Mouse (Mus musculus): ENCODE measurements around the gene 0610009B22Rik. TPM values are rescaled to one million over a fixed set of nuclear protein-coding genes. Genes with fewer than 3 reads are reported as not detected.
A peak's percentile ranks its signal among the peaks of the same experiment; 100 is the strongest.
"Not testable (repeated sequence)": the region's sequence is repeated elsewhere in the genome, so short reads cannot be mapped to it uniquely, and the experiment has no call there.

Gene 0610009B22Rik
- total RNA-seq (2021) = 10 to 100 TPM; 29.1 to 29.9 TPM

GRCm38 (mm10) chr11:51688330-51689328, at the start of gene 0610009B22Rik:
Gene 0610009B22Rik, minus strand, starts transcription at chr11:51688874.
- intact Hi-C loops (cut with DNase I) = loop anchor here (10.0 kb wide), 1 partner anchor 404 kb away; the partner anchor contains the start of gene Col23a1
- peak; percentile 99 to 100 for DNase-seq (ENCODE audit: extremely low spot score in 1 of 2, low spot score in 2 of 2)

GRCm38 (mm10) chr11:51734218-51734617, 45.5 kb upstream of the 0610009B22Rik start:
- intact Hi-C loops (cut with DNase I) = loop anchor here (5.0 kb wide), 1 partner anchor 37 kb away; no protein-coding TSS in a partner anchor

GRCm38 (mm10) chr11:51732883-51733282, 44.2 kb upstream of the 0610009B22Rik start:
- DNase-seq (ENCODE audit: extremely low spot score in 1 of 2, low spot score in 2 of 2) = no peak
- intact Hi-C loops (cut with DNase I) = loop anchor here (5.0 kb wide), 1 partner anchor 36 kb away; no protein-coding TSS in a partner anchor

More at GRCm38 (mm10) chr11:51734218-51734617, 45.5 kb upstream of the 0610009B22Rik start:
- not testable (repeated sequence) for DNase-seq (ENCODE audit: extremely low spot score in 1 of 2, low spot score in 2 of 2)

GRCm38 (mm10) chr11:51721066-51721465, 32.4 kb upstream of the 0610009B22Rik start:
- intact Hi-C loops (cut with DNase I) = loop anchor here (10.0 kb wide), 1 partner anchor 274 kb away; no protein-coding TSS in a partner anchor
- DNase-seq (ENCODE audit: extremely low spot score in 1 of 2, low spot score in 2 of 2) = no peak

- intact Hi-C loops (cut with DNase I) = no loop called here
- no peak for DNase-seq (ENCODE audit: extremely low spot score in 1 of 2, low spot score in 2 of 2)
Observed at GRCm38 (mm10) chr11:51707080-51707479, 18.4 kb upstream of the 0610009B22Rik start.

- intact Hi-C loops (cut with DNase I) = no loop called here
- no peak for DNase-seq (ENCODE audit: extremely low spot score in 1 of 2, low spot score in 2 of 2)
Observed at GRCm38 (mm10) chr11:51706451-51706850, 17.8 kb upstream of the 0610009B22Rik start.

GRCm38 (mm10) chr11:51703379-51703998, 14.8 kb upstream of the 0610009B22Rik start:
- intact Hi-C loops (cut with DNase I) = no loop called here
- peak in 1 of 2 experiments; percentile 46 for DNase-seq (ENCODE audit: extremely low spot score in 1 of 2, low spot score in 2 of 2)

- no peak for DNase-seq (ENCODE audit: extremely low spot score in 1 of 2, low spot score in 2 of 2)
- intact Hi-C loops (cut with DNase I) = no loop called here
Observed at GRCm38 (mm10) chr11:51702831-51703230, 14.2 kb upstream of the 0610009B22Rik start.

- intact Hi-C loops (cut with DNase I) = loop anchor here (5.0 kb wide), 1 partner anchor 37 kb away; no protein-coding TSS in a partner anchor
- no peak for DNase-seq (ENCODE audit: extremely low spot score in 1 of 2, low spot score in 2 of 2)
Observed at GRCm38 (mm10) chr11:51694984-51695383, 6.3 kb upstream of the 0610009B22Rik start.

GRCm38 (mm10) chr11:51690597-51690996, 1.9 kb upstream of the 0610009B22Rik start:
- intact Hi-C loops (cut with DNase I); DNase-seq (ENCODE audit: extremely low spot score in 1 of 2, low spot score in 2 of 2): not testable (repeated sequence)

- intact Hi-C loops (cut with DNase I) = loop anchor here (10.0 kb wide), 1 partner anchor 405 kb away; the partner anchor contains the start of gene Col23a1
- no peak for DNase-seq (ENCODE audit: extremely low spot score in 1 of 2, low spot score in 2 of 2)
Observed at GRCm38 (mm10) chr11:51689343-51689742, 669 bp upstream of the 0610009B22Rik start.

GRCm38 (mm10) chr11:51681976-51682374, 6.7 kb downstream of the 0610009B22Rik start:
- DNase-seq (ENCODE audit: extremely low spot score in 1 of 2, low spot score in 2 of 2) = no peak
- intact Hi-C loops (cut with DNase I) = loop anchor here (2.0 to 10.0 kb wide), 2 partner anchors 63 to 397 kb away; partner anchors contain the start of genes Col23a1 and Nhp2

- peak; percentile 75 to 91 for DNase-seq (ENCODE audit: extremely low spot score in 1 of 2, low spot score in 2 of 2)
- intact Hi-C loops (cut with DNase I) = loop anchor here (2.0 to 10.0 kb wide), 2 partner anchors 63 to 397 kb away; partner anchors contain the start of genes Col23a1 and Nhp2
Observed at GRCm38 (mm10) chr11:51681324-51681975, 7.2 kb downstream of the 0610009B22Rik start.

GRCm38 (mm10) chr11:51679466-51679865, 9.2 kb downstream of the 0610009B22Rik start:
- intact Hi-C loops (cut with DNase I) = no loop called here
- no peak for DNase-seq (ENCODE audit: extremely low spot score in 1 of 2, low spot score in 2 of 2)

GRCm38 (mm10) chr11:51677737-51678418, 10.8 kb downstream of the 0610009B22Rik start:
- no peak for DNase-seq (ENCODE audit: extremely low spot score in 1 of 2, low spot score in 2 of 2)
- intact Hi-C loops (cut with DNase I) = no loop called here

GRCm38 (mm10) chr11:51675386-51675785, 13.3 kb downstream of the 0610009B22Rik start:
- intact Hi-C loops (cut with DNase I) = no loop called here
- DNase-seq (ENCODE audit: extremely low spot score in 1 of 2, low spot score in 2 of 2) = no peak

- peak in 1 of 2 experiments; percentile 55 for DNase-seq (ENCODE audit: extremely low spot score in 1 of 2, low spot score in 2 of 2)
- intact Hi-C loops (cut with DNase I) = no loop called here
Observed at GRCm38 (mm10) chr11:51673291-51673690, 15.4 kb downstream of the 0610009B22Rik start.

GRCm38 (mm10) chr11:51671376-51671775, 17.3 kb downstream of the 0610009B22Rik start:
- no peak for DNase-seq (ENCODE audit: extremely low spot score in 1 of 2, low spot score in 2 of 2)
- intact Hi-C loops (cut with DNase I) = no loop called here

All from left cerebral cortex, postnatal 10 days (tissue).